ENCODE assay signal across 9 mouse cellular contexts in the genomic region with DNA sequence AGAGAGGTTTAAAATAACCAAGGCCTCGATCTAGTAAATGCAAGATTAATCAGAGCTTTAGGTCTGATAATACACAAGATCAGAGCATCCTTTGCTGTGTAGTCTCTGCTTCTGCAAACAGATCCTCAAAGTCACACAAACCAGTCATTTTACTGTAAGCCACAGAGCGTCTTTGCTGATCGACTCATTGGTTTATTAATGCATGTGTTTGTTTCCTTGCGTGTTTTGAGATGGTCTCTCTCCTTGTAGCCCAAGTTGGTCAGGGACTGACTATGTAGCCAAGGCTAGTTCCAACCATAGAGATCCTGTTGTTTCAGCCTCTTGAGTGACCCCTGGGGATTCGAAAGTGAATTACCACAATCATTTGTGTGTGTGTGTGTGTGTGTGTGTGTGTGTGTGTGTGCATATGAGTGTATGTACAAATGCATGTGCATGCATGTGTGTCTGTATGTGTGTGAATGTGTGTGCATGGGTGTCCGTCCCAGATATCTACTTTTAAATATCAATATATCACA. TPM values are rescaled to one million over a fixed set of nuclear protein-coding genes. Genes with fewer than 3 reads are reported as not detected.
DNase-seq lines count a peak whose midpoint lies in the region; ATAC-seq lines count a peak whose summit lies in the region.
"Had no signal": no experiment of that assay in that cellular context is flagged by ENCODE, and none has a peak within 500 bp of the region (broad histone marks: within the 10 kb centered on the region; RNA-seq: fewer than 3 reads in every experiment).

No protein-coding gene starts in this region.

- H3K27ac ChIP-seq in forebrain, embryonic 11.5 days (ENCODE audit: low read depth, low read length): no peak overlapping the region
- H3K27ac ChIP-seq: macrophage had no signal

- intact Hi-C loops in left cerebral cortex, postnatal 10 days (cut with DNase I): no loop called here

- no peaks in the 10 kb centered on the region; the same call in 1 of the 2 replicates for H3K4me1 ChIP-seq in forebrain, embryonic 11.5 days (replicated peaks; ENCODE audit: control insufficient read depth, insufficient read depth, low read length)

- H3K36me3 ChIP-seq in forebrain, embryonic 11.5 days (ENCODE audit: control insufficient read depth, insufficient read depth, low read length): no peaks in the 10 kb centered on the region

- peak; percentile 22 to 53 for DNase-seq in cerebellum, postnatal 10 days
- no peak for DNase-seq in cerebellum, adult 11 months
- peak; percentile 60 for DNase-seq in ES-CJ7 (ENCODE audit: low read depth, low spot score)
- no peak for DNase-seq in forebrain, embryonic 11.5 days (ENCODE audit: low spot score)
- peak; percentile 23 for DNase-seq in lung, postnatal 36 days
- DNase-seq in left cerebral cortex, postnatal 10 days (ENCODE audit: extremely low spot score in 1 of 2, low spot score in 2 of 2): no peak
- DNase-seq in adrenal gland, postnatal 4 days (ENCODE audit: low spot score in 2 of 2): no peak
- no peak for DNase-seq in thymus, postnatal 0 days (ENCODE audit: low spot score)

- 0 out of 2 replicates have a peak, but pooled peaks have one; percentile 14 for ATAC-seq in forebrain, embryonic 11.5 days (replicated peaks; ENCODE audit: low FRiP score)

- no peak overlapping the region for H3K9ac ChIP-seq in forebrain, embryonic 11.5 days (ENCODE audit: low read length)

- H3K9me3 ChIP-seq in forebrain, embryonic 11.5 days (ENCODE audit: control insufficient read depth, low read length): no peaks in the 10 kb centered on the region

- no peak overlapping the region for H3K4me2 ChIP-seq in forebrain, embryonic 11.5 days (ENCODE audit: low read depth, low read length, severe bottlenecking)

- WGBS in forebrain, embryonic 11.5 days: 83% methylated on average over 6 of the region's 6 CpGs

- H3K4me3 ChIP-seq in forebrain, embryonic 11.5 days (ENCODE audit: low read depth, low read length): no peak overlapping the region

- no peaks in the 10 kb centered on the region for H3K27me3 ChIP-seq in forebrain, embryonic 11.5 days (ENCODE audit: control insufficient read depth, insufficient read depth, low read length)

RNA-seq across cellular contexts. Expression of a gene that starts 22.9 kb away (rescaled TPM):
- 9.5 and 10.0 TPM in 2 replicates for polyA plus RNA-seq in forebrain, embryonic 11.5 days (2014; fragmentation: Nextera tagmentation; extraction: Ambion mirVana)
- total RNA-seq in left cerebral cortex, postnatal 10 days (2021): 10 to 100 TPM; 27.7 to 32.0 TPM
- total RNA-seq in adrenal gland, postnatal 4 days (2021): 10 to 100 TPM; 11.5 to 24.3 TPM
- polyA plus RNA-seq in thymus, postnatal 0 days (2015; fragmentation: Nextera tagmentation; extraction: Ambion mirVana): 1.1 and 1.3 TPM in 2 replicates

RNA-seq across cellular contexts. Expression of a gene that starts 26.1 kb away (rescaled TPM):
- 0.69 and 1.6 TPM in 2 replicates for polyA plus RNA-seq in forebrain, embryonic 11.5 days (2014; fragmentation: Nextera tagmentation; extraction: Ambion mirVana)
- 1 to 10 TPM; 3.5 to 3.8 TPM for total RNA-seq in left cerebral cortex, postnatal 10 days (2021)
- 10 to 100 TPM; 10.4 to 12.7 TPM for total RNA-seq in adrenal gland, postnatal 4 days (2021)
- 1.8 and 2.0 TPM in 2 replicates for polyA plus RNA-seq in thymus, postnatal 0 days (2015; fragmentation: Nextera tagmentation; extraction: Ambion mirVana)

RNA-seq across cellular contexts. Expression of a gene that starts 50.9 kb away (rescaled TPM):
- not detected in 2 replicates for polyA plus RNA-seq in forebrain, embryonic 11.5 days (2014; fragmentation: Nextera tagmentation; extraction: Ambion mirVana)
- total RNA-seq in left cerebral cortex, postnatal 10 days (2021): not detected
- 1 to 10 TPM in 1 of 2 experiments, under 1 TPM in 1; 0.39 to 4.2 TPM for total RNA-seq in adrenal gland, postnatal 4 days (2021)
- polyA plus RNA-seq in thymus, postnatal 0 days (2015; fragmentation: Nextera tagmentation; extraction: Ambion mirVana): not detected in 2 replicates

RNA-seq across cellular contexts. Expression of a gene that starts 51.7 kb away (rescaled TPM):
- 0.86 and 1.3 TPM in 2 replicates for polyA plus RNA-seq in forebrain, embryonic 11.5 days (2014; fragmentation: Nextera tagmentation; extraction: Ambion mirVana)
- 1 to 10 TPM; 3.5 to 4.3 TPM for total RNA-seq in left cerebral cortex, postnatal 10 days (2021)
- 10 to 100 TPM in 1 of 2 experiments, 1 to 10 TPM in 1; 9.7 to 10.7 TPM for total RNA-seq in adrenal gland, postnatal 4 days (2021)
- 1.5 and 1.8 TPM in 2 replicates for polyA plus RNA-seq in thymus, postnatal 0 days (2015; fragmentation: Nextera tagmentation; extraction: Ambion mirVana)

Comparison
In these comparisons a context has a peak if more than half of its experiments do, and no peak if none do; other contexts are left out.
1. DNase-seq: peak in cerebellum, postnatal 10 days (2 of 2), ES-CJ7 (single experiment) and lung, postnatal 36 days (single experiment); none in cerebellum, adult 11 months (single experiment), forebrain, embryonic 11.5 days (single experiment), left cerebral cortex, postnatal 10 days (0 of 2), adrenal gland, postnatal 4 days (0 of 2) and thymus, postnatal 0 days (single experiment).